Mouse (Mus musculus) adipocyte (in vitro differentiated cells): ENCODE measurements at regions not wholly inside any gene's neighbourhood (a gene's known extent, or its start where the extent isn't known, plus 50 kb on each side); places are given as distances from the start of the nearest gene placed in this dataset.
A peak's percentile ranks its signal among the peaks of the same experiment; 100 is the strongest.

ENCODE experiments used
- DNase-seq: peaks from one replicate; pipeline ENCODE4 v3.0.0-alpha.2; 2016; ENCODE audit warnings: low spot score

DNA sequence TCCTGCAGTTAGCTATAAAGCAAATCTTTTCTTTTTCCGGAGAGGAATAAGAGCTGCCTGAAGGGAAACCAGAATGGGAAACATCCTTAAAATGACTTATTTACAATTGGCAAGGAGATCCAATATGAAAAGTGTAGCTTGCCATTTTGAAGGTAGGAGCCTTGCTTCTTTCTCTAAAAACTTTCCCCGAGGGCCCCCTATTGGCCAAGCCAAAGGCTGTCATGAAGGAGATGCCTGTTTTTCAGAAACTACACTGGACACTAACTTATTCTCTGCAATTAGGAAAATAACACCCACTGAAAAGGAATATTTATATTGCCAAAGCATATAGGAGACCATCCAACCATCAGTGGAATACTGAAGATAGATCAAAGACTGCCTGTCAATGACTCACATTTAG is 312.8 kb upstream of the Thrb start:
- no peak for DNase-seq

- DNase-seq = no peak
Observed at GRCm38 (mm10) chr14:17352324-17353037, 307.6 kb upstream of the Thrb start.

DNA sequence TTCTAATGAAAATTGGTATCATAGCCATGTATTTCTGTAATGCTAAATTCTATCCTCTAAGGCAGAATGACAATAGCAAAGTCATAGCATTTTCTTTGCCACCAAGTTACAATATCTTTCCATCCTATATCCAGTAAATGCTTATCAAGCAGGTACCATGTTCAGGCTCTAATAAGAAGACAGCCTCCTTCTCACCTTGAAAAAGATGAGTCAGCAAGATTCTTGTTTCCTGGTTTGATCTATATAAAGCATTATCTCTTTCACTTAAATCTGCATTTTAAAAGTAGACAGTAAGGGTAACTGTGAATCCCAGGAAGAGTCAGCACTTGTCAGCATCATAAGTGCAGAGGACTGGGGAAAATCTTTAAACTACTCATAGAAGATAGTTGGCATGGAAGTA is 298.2 kb upstream of the Thrb start:
- no peak for DNase-seq

GRCm38 (mm10) chr14:17402751-17403479 is 257.1 kb upstream of the Thrb start:
- peak; percentile 63 for DNase-seq

- peak; percentile 44 for DNase-seq
Observed at GRCm38 (mm10) chr14:17405551-17406336, 254.3 kb upstream of the Thrb start.

DNA sequence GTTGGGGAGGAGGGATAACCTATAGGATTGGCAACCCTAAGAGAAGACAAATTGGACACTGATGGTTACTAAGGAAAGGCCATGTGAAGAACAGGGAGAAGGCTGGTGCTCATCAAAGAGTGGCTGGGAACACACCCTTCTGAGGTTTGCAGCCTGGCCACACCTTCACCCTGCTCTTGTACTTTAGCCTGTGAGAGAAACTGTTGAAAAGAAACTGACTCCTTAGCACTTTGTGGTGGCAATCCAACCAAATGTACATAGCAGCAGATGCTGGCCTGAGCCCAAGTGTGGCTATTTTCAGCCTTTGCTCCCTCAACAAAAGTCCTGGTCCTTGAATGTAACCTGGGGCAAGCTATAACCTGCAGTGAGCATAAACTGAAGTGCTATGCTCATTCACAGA is 253.2 kb upstream of the Thrb start:
- no peak for DNase-seq

- DNase-seq = no peak
Observed at GRCm38 (mm10) chr14:17408343-17408742, 251.7 kb upstream of the Thrb start.

DNA sequence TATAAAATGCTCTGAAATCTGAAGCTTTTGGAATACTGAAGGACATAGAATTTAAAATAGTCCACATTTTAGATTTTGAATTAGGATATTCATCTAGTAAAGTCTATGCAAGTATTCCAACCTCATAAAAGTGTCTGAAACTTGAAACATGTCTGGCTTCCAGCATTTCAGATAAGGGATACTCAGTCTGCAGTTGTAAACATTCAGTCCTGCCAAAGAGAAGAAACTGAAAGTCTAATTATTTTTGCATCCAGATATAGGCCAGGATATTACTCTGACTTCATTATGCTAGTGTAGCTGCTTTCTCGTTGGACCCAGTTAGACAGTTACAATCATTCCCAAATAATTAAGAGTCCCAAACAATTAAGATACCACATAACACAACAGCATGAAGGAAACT is 251.2 kb upstream of the Thrb start:
- DNase-seq = no peak

DNA sequence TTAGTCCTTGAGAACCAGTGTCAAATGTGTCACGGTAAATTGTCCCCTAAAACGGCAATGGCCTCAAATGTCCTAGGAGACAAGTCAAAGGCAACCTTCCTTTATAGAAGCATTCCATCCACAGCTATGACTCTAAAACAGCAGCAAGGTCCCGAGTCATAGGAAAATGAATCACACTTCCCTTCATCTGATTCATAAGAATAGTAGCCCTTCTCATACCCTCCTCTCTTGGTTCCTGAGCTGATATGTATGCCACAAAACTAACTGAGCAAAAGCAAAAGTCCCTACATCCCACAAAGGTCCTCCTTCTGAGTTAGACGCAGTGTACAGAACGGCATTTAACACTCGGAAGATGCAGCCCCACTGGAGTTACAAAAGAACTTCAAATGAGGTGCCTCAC is 250.6 kb upstream of the Thrb start:
- DNase-seq = no peak

DNA sequence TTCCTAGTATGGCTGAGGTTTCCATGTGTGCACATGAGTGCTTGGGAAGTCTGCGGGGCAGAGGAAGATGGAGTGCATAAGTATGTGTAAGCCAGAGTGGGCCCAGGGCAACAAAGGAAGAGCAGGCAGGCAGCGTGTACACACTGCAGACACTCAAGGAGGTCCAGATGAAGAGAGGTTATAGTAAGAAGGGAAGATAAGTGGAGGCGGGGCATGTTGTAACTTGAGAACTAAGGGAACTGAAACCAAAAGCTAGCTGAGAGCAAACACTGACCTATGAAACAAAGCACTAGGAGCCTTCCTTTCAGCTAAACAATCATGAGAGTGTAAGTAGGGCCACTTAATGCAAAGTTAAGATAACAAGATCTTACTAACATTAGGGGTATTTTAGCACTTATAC is 249.3 kb upstream of the Thrb start:
- no peak for DNase-seq

GRCm38 (mm10) chr14:17411299-17411698 is 248.8 kb upstream of the Thrb start:
- DNase-seq = no peak

- peak; percentile 52 for DNase-seq
Observed at GRCm38 (mm10) chr14:17414246-17414888, 245.7 kb upstream of the Thrb start.

GRCm38 (mm10) chr14:17427751-17428150 is 232.3 kb upstream of the Thrb start:
- DNase-seq = no peak

GRCm38 (mm10) chr14:17429157-17429556 is 230.9 kb upstream of the Thrb start:
- no peak for DNase-seq

- DNase-seq = no peak
Observed at GRCm38 (mm10) chr14:17433346-17433745, 226.7 kb upstream of the Thrb start.

GRCm38 (mm10) chr14:17457946-17458345 is 202.1 kb upstream of the Thrb start:
- DNase-seq = no peak

DNA sequence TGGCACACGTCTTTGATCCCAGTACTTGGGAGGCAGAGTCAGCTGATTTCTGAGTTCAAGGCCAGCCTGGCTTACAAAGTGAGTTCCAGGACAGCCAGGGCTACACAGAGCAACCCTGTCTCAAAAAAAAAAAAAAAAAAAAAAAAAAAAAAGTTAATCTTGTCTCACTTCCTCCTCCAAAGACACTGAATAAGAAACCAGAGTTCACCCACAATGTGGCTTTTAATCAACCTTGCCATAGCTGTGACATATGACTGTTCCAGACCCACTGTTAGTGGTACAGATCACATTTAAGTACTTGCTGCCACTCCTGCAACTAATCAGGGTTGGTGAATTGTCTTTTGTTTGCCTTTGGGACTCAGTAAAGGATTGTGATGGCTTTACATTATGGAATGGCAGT is 181.1 kb upstream of the Thrb start:
- DNase-seq = no peak

- DNase-seq = no peak
Observed at GRCm38 (mm10) chr14:17484866-17485265, 175.2 kb upstream of the Thrb start.

DNA sequence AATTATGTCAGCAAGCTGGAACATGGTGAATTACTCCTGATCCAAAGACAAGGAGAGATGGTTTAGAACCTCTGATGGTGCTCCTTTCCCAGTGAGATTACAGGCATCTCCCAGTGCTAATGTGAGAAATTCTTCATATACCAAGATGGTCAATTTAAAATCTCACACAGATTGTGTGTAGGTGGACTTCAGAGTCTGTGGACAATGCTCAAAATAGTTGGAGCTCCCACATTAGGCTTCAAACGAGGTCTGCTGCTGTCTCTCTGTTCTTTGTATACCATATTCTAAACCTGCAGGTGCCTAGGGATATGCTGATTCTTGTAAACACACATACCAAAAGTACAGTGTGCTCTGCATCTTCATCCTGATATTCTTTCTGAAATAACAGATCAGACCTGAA is 146.3 kb upstream of the Thrb start:
- no peak for DNase-seq

DNA sequence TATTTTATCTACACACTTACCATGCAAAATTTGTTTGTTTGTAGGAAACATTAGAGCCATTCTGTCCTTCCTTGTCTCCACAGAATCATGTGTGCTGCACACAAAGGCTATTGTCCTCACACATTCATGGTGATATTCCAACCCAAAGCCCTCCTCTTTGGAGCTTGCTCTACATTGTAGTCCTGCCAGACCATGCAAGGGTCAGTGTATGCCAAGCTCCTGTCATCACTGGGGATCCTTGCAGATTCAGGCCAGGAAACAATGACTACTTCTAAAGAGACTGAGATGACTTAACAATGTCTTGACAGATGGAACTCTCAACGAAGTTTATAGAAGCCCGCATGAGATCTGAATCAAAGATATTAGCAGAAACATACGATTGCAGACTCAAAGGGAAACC is 137.4 kb upstream of the Thrb start:
- no peak for DNase-seq

GRCm38 (mm10) chr14:17523916-17524315 is 136.1 kb upstream of the Thrb start:
- DNase-seq = no peak

- DNase-seq = no peak
Observed at GRCm38 (mm10) chr14:17539322-17539721, 120.7 kb upstream of the Thrb start.
